Mouse (Mus musculus) heart, adult 2 months (tissue): ENCODE data around the gene Mef2c. TPM values are rescaled to one million over a fixed set of nuclear protein-coding genes. Genes with fewer than 3 reads are reported as not detected.

Experiments used
- DNase-seq, 2 experiments: peaks; one replicate each; pipeline ENCODE4 v3.0.0; 2021
- H3K27ac ChIP-seq: fragments of 200-600 bp; 2 replicates; pipeline ENCODE4 v1.8.1; 2022
- H3K27me3 ChIP-seq: fragments of 200-500 bp; 2 replicates; pipeline ENCODE4 v1.6.1; 2012; ENCODE audit warnings: mild to moderate bottlenecking, low read length, inconsistent platforms, mixed read lengths; ENCODE audit not compliant: control insufficient read depth, insufficient read depth
- H3K36me3 ChIP-seq: fragments of 200-500 bp; 2 replicates; pipeline ENCODE4 v1.6.1; 2012; ENCODE audit warnings: low read length, inconsistent platforms; ENCODE audit not compliant: control insufficient read depth, insufficient read depth
- H3K4me1 ChIP-seq: fragments of 200-500 bp; 2 replicates; pipeline ENCODE4 v1.6.1; 2011; ENCODE audit warnings: low read length; ENCODE audit not compliant: control insufficient read depth, insufficient read depth
- H3K4me3 ChIP-seq: fragments of 200-600 bp; 2 replicates; pipeline ENCODE4 v1.8.1; 2022
- H3K79me2 ChIP-seq: fragments of 200-500 bp; replicated peaks from 2 replicates; pipeline ENCODE4 v1.6.1; 2012; ENCODE audit warnings: mild to moderate bottlenecking, inconsistent platforms, low read length, moderate library complexity, mixed read lengths; ENCODE audit not compliant: control insufficient read depth, insufficient read depth
- H3K9ac ChIP-seq: fragments of 200-500 bp; 2 replicates; pipeline ENCODE4 v1.6.1; 2012; ENCODE audit warnings: low read depth, mild to moderate bottlenecking, control low read depth, inconsistent platforms, low read length, mixed read lengths
- CTCF ChIP-seq: fragments of 200-600 bp; IDR thresholded peaks from 2 replicates; pipeline ENCODE4 v1.8.1; 2022; ENCODE audit warnings: antibody characterized with exemption, mild to moderate bottlenecking, moderate library complexity
- EP300 ChIP-seq: fragments of 200-500 bp; IDR thresholded peaks from 2 replicates; pipeline ENCODE4 v1.6.1; 2011; ENCODE audit warnings: low read depth, low read length, control low read depth; ENCODE audit not compliant: insufficient read depth
- POLR2A ChIP-seq: fragments of 200-500 bp; IDR thresholded peaks from 2 replicates; pipeline ENCODE4 v1.6.1; 2011; ENCODE audit warnings: mild to moderate bottlenecking, low read depth, low read length, control low read depth; ENCODE audit not compliant: insufficient read depth
- WGBS: fragments of 180-500 bp; shearing (Covaris S2); methylation state at CpG from one replicate; pipeline ENCODE4 v1.1.7; 2018; 5-methylcytosine and 5-hydroxymethylcytosine counted together
- intact Hi-C: fragments of 180-260 bp; cut with DNase I; formaldehyde crosslinking; loops from one replicate; pipeline ENCODE4 v1.15.1; 2025
- polyA plus RNA-seq: library from polyadenylated mRNA; depleted of rRNA; stranded (reverse); fragments of >200 nt; gene quantifications from 2 replicates; pipeline ENCODE4 v1.2.3, GENCODE M21; 2012
- total RNA-seq, 2 experiments: library from RNA; stranded (reverse); gene quantifications; 2 replicates each; pipeline ENCODE4 v1.2.3; 2021

The Mef2c gene
- total and polyA plus RNA-seq, 3 experiments: 35.5 to 74.1 (median 56.5) TPM

GRCm38 (mm10) chr13:83546876-83547275, 43.0 kb downstream of the Mef2c start:
- H3K79me2 ChIP-seq: peaks cover 5% of the 10 kb centered on the region; the same call in 1 of the 2 replicates
- peaks cover 7% of the 10 kb centered on the region for H3K4me1 ChIP-seq
- no peak for DNase-seq
- intact Hi-C loops: no loop called here
- whole genome bisulfite sequencing: 83% methylated on average over 5 of the region's 5 CpGs
- H3K27me3 ChIP-seq: no peaks in the 10 kb centered on the region
- no peak overlapping the region for H3K27ac ChIP-seq
- peaks cover 18% of the 10 kb centered on the region for H3K36me3 ChIP-seq
- H3K4me3 ChIP-seq: no peak overlapping the region
- no peak for TF ChIP-seq POLR2A
- TF ChIP-seq CTCF: no peak
- no peak for TF ChIP-seq EP300
- H3K9ac ChIP-seq: no peak overlapping the region

GRCm38 (mm10) chr13:83551259-83551658, 47.4 kb downstream of the Mef2c start:
- Histone ChIP-seq H3K36me3 (peaks cover 11% of the 10 kb centered on the region), H3K27ac (no peak overlapping the region), H3K4me3 (no peak overlapping the region), H3K79me2 (peaks cover 5% of the 10 kb centered on the region; the same call in 1 of the 2 replicates), H3K9ac (no peak overlapping the region), H3K4me1 (peaks cover 7% of the 10 kb centered on the region), H3K27me3 (no peaks in the 10 kb centered on the region)
- DNase-seq: no peak
- intact Hi-C loops: no loop called here
- no peak for TF ChIP-seq EP300
- no peak for TF ChIP-seq CTCF
- TF ChIP-seq POLR2A: no peak

- TF ChIP-seq EP300 (no peak), CTCF (no peak), POLR2A (no peak)
- H3K79me2 ChIP-seq: peaks cover 1% of the 10 kb centered on the region; the same call in 1 of the 2 replicates
- 25% methylated on average over 1 of the region's 1 CpGs for WGBS
- no peaks in the 10 kb centered on the region for H3K27me3 ChIP-seq
- no peak overlapping the region for H3K27ac ChIP-seq
- DNase-seq: no peak
- peaks cover 6% of the 10 kb centered on the region for H3K4me1 ChIP-seq
- intact Hi-C loops: no loop called here
- no peak overlapping the region for H3K9ac ChIP-seq
- H3K4me3 ChIP-seq: no peak overlapping the region
- peaks cover 9% of the 10 kb centered on the region; the same call in 1 of the 2 replicates for H3K36me3 ChIP-seq
Measured at GRCm38 (mm10) chr13:83552051-83552450, 48.2 kb downstream of the Mef2c start.

- peaks cover 2% of the 10 kb centered on the region; the same call in 1 of the 2 replicates for H3K79me2 ChIP-seq
Measured at GRCm38 (mm10) chr13:83563261-83563660, 59.4 kb downstream of the Mef2c start.

GRCm38 (mm10) chr13:83565732-83566131, 61.9 kb downstream of the Mef2c start:
- peak overlapping the region; percentile 20 for H3K4me3 ChIP-seq
- peaks cover 20% of the 10 kb centered on the region for H3K4me1 ChIP-seq
- H3K9ac ChIP-seq: peak overlapping the region; percentile 56
- peaks cover 41% of the 10 kb centered on the region for H3K36me3 ChIP-seq
- 6% methylated on average over 3 of the region's 3 CpGs for WGBS
- peaks cover 1% of the 10 kb centered on the region for H3K79me2 ChIP-seq
- peak in 1 of 2 experiments; percentile 46 for DNase-seq
- peak overlapping the region; percentile 80 for H3K27ac ChIP-seq
- H3K27me3 ChIP-seq: no peaks in the 10 kb centered on the region
- TF ChIP-seq CTCF: no peak
- TF ChIP-seq POLR2A: 0 out of 2 replicates have a peak, but pooled peaks have one; percentile 27
- 0 out of 2 replicates have a peak, but pooled peaks have one; percentile 34 for TF ChIP-seq EP300
- intact Hi-C loops: no loop called here

More at GRCm38 (mm10) chr13:83563261-83563660, 59.4 kb downstream of the Mef2c start:
- Histone ChIP-seq H3K27ac (no peak overlapping the region), H3K4me3 (no peak overlapping the region), H3K27me3 (no peaks in the 10 kb centered on the region), H3K9ac (no peak overlapping the region), H3K36me3 (peaks cover 40% of the 10 kb centered on the region), H3K4me1 (peaks cover 18% of the 10 kb centered on the region)
- intact Hi-C loops: no loop called here
- TF ChIP-seq CTCF (no peak), EP300 (no peak), POLR2A (no peak)
- no peak for DNase-seq
- WGBS: 58% methylated on average over 2 of the region's 2 CpGs

GRCm38 (mm10) chr13:83566180-83566579, 62.3 kb downstream of the Mef2c start:
- H3K27ac ChIP-seq: peak overlapping the region; percentile 80
- H3K27me3 ChIP-seq: no peaks in the 10 kb centered on the region
- H3K4me3 ChIP-seq: peak overlapping the region; percentile 20
- intact Hi-C loops: no loop called here
- no peak overlapping the region for H3K9ac ChIP-seq
- WGBS: 5% methylated on average over 4 of the region's 4 CpGs
- peak in 1 of 2 experiments; percentile 41 for DNase-seq
- TF ChIP-seq CTCF (peak; percentile 37), EP300 (no peak)
- H3K79me2 ChIP-seq: peaks cover 1% of the 10 kb centered on the region
- H3K4me1 ChIP-seq: peaks cover 18% of the 10 kb centered on the region
- peaks cover 45% of the 10 kb centered on the region for H3K36me3 ChIP-seq
